Mouse (Mus musculus): ENCODE data around the gene Tpk1. TPM values are rescaled to one million over a fixed set of nuclear protein-coding genes. Genes with fewer than 3 reads are reported as not detected.

Tpk1 gene
- polyA plus RNA-seq, 1 experiment = 2.7 TPM

GRCm38 (mm10) chr6:43382284-43382683 is 283.8 kb downstream of the Tpk1 start:
- Histone ChIP-seq H3K4me3 (ENCODE audit: insufficient read depth, low read length) (no peak overlapping the region), H3K27ac (ENCODE audit: insufficient read depth, low read length) (no peak overlapping the region), H3K4me1 (ENCODE audit: control insufficient read depth, insufficient read depth, low read length) (no peaks in the 10 kb centered on the region)
- TF ChIP-seq POLR2A (IDR thresholded peaks at IDR 0.05; ENCODE audit: extremely low read depth, insufficient read depth, low read length) = no peak
- TF ChIP-seq CTCF (IDR thresholded peaks at IDR 0.05; ENCODE audit: extremely low read depth, insufficient read depth, low read length) = no peak

- Histone ChIP-seq H3K27ac (ENCODE audit: insufficient read depth, low read length) (no peak overlapping the region), H3K4me3 (ENCODE audit: insufficient read depth, low read length) (no peak overlapping the region), H3K4me1 (ENCODE audit: control insufficient read depth, insufficient read depth, low read length) (no peaks in the 10 kb centered on the region)
- no peak for TF ChIP-seq POLR2A (IDR thresholded peaks at IDR 0.05; ENCODE audit: extremely low read depth, insufficient read depth, low read length)
- no peak for TF ChIP-seq CTCF (IDR thresholded peaks at IDR 0.05; ENCODE audit: extremely low read depth, insufficient read depth, low read length)
Measured at GRCm38 (mm10) chr6:43373206-43373605, 292.9 kb downstream of the Tpk1 start.

GRCm38 (mm10) chr6:43367434-43367945 is 298.6 kb downstream of the Tpk1 start:
- TF ChIP-seq POLR2A (IDR thresholded peaks at IDR 0.05; ENCODE audit: extremely low read depth, insufficient read depth, low read length) (no peak), CTCF (IDR thresholded peaks at IDR 0.05; ENCODE audit: extremely low read depth, insufficient read depth, low read length) (no peak)
- no peak overlapping the region for H3K4me3 ChIP-seq (ENCODE audit: insufficient read depth, low read length)
- H3K27ac ChIP-seq (ENCODE audit: insufficient read depth, low read length) = no peak overlapping the region
- no peaks in the 10 kb centered on the region for H3K4me1 ChIP-seq (ENCODE audit: control insufficient read depth, insufficient read depth, low read length)

GRCm38 (mm10) chr6:43366952-43367351 is 299.1 kb downstream of the Tpk1 start:
- TF ChIP-seq POLR2A (IDR thresholded peaks at IDR 0.05; ENCODE audit: extremely low read depth, insufficient read depth, low read length) (no peak), CTCF (IDR thresholded peaks at IDR 0.05; ENCODE audit: extremely low read depth, insufficient read depth, low read length) (no peak)
- no peaks in the 10 kb centered on the region for H3K4me1 ChIP-seq (ENCODE audit: control insufficient read depth, insufficient read depth, low read length)
- no peak overlapping the region for H3K4me3 ChIP-seq (ENCODE audit: insufficient read depth, low read length)
- no peak overlapping the region for H3K27ac ChIP-seq (ENCODE audit: insufficient read depth, low read length)

- no peak overlapping the region for H3K4me3 ChIP-seq (ENCODE audit: insufficient read depth, low read length)
- no peak overlapping the region for H3K27ac ChIP-seq (ENCODE audit: insufficient read depth, low read length)
- H3K4me1 ChIP-seq (ENCODE audit: control insufficient read depth, insufficient read depth, low read length) = no peaks in the 10 kb centered on the region
- TF ChIP-seq POLR2A (IDR thresholded peaks at IDR 0.05; ENCODE audit: extremely low read depth, insufficient read depth, low read length) (no peak), CTCF (IDR thresholded peaks at IDR 0.05; ENCODE audit: extremely low read depth, insufficient read depth, low read length) (no peak)
Measured at GRCm38 (mm10) chr6:43363917-43364316, 302.2 kb downstream of the Tpk1 start.

- TF ChIP-seq POLR2A (IDR thresholded peaks at IDR 0.05; ENCODE audit: extremely low read depth, insufficient read depth, low read length) (no peak), CTCF (IDR thresholded peaks at IDR 0.05; ENCODE audit: extremely low read depth, insufficient read depth, low read length) (no peak)
- Histone ChIP-seq H3K4me1 (ENCODE audit: control insufficient read depth, insufficient read depth, low read length) (no peaks in the 10 kb centered on the region), H3K4me3 (ENCODE audit: insufficient read depth, low read length) (no peak overlapping the region), H3K27ac (ENCODE audit: insufficient read depth, low read length) (no peak overlapping the region)
Measured at GRCm38 (mm10) chr6:43363291-43363820, 302.7 kb downstream of the Tpk1 start.

GRCm38 (mm10) chr6:43361248-43361647 is 304.8 kb downstream of the Tpk1 start:
- TF ChIP-seq CTCF (IDR thresholded peaks at IDR 0.05; ENCODE audit: extremely low read depth, insufficient read depth, low read length) = no peak
- no peak for TF ChIP-seq POLR2A (IDR thresholded peaks at IDR 0.05; ENCODE audit: extremely low read depth, insufficient read depth, low read length)
- Histone ChIP-seq H3K4me1 (ENCODE audit: control insufficient read depth, insufficient read depth, low read length) (no peaks in the 10 kb centered on the region), H3K27ac (ENCODE audit: insufficient read depth, low read length) (no peak overlapping the region)

GRCm38 (mm10) chr6:43360214-43360613 is 305.9 kb downstream of the Tpk1 start:
- H3K27ac ChIP-seq (ENCODE audit: insufficient read depth, low read length) = no peak overlapping the region
- H3K4me1 ChIP-seq (ENCODE audit: control insufficient read depth, insufficient read depth, low read length) = no peaks in the 10 kb centered on the region
- no peak overlapping the region for H3K4me3 ChIP-seq (ENCODE audit: insufficient read depth, low read length)
- TF ChIP-seq CTCF (IDR thresholded peaks at IDR 0.05; ENCODE audit: extremely low read depth, insufficient read depth, low read length) (no peak), POLR2A (IDR thresholded peaks at IDR 0.05; ENCODE audit: extremely low read depth, insufficient read depth, low read length) (no peak)

More at GRCm38 (mm10) chr6:43361248-43361647, 304.8 kb downstream of the Tpk1 start:
- H3K4me3 ChIP-seq (ENCODE audit: insufficient read depth, low read length) = no peak overlapping the region

- H3K4me1 ChIP-seq (ENCODE audit: control insufficient read depth, insufficient read depth, low read length) = no peaks in the 10 kb centered on the region
- no peak overlapping the region for H3K27ac ChIP-seq (ENCODE audit: insufficient read depth, low read length)
- H3K4me3 ChIP-seq (ENCODE audit: insufficient read depth, low read length) = no peak overlapping the region
- TF ChIP-seq POLR2A (IDR thresholded peaks at IDR 0.05; ENCODE audit: extremely low read depth, insufficient read depth, low read length) (no peak), CTCF (IDR thresholded peaks at IDR 0.05; ENCODE audit: extremely low read depth, insufficient read depth, low read length) (no peak)
Measured at GRCm38 (mm10) chr6:43354562-43355241, 311.4 kb downstream of the Tpk1 start.

- H3K4me3 ChIP-seq (ENCODE audit: insufficient read depth, low read length) = no peak overlapping the region
- no peaks in the 10 kb centered on the region for H3K4me1 ChIP-seq (ENCODE audit: control insufficient read depth, insufficient read depth, low read length)
- H3K27ac ChIP-seq (ENCODE audit: insufficient read depth, low read length) = no peak overlapping the region
- no peak for TF ChIP-seq CTCF (IDR thresholded peaks at IDR 0.05; ENCODE audit: extremely low read depth, insufficient read depth, low read length)
Measured at GRCm38 (mm10) chr6:43353446-43353845, 312.6 kb downstream of the Tpk1 start.

Data from cortical plate, adult 2 months (tissue).